ENCODE assay signal across 8 mouse cellular contexts in the genomic region with DNA sequence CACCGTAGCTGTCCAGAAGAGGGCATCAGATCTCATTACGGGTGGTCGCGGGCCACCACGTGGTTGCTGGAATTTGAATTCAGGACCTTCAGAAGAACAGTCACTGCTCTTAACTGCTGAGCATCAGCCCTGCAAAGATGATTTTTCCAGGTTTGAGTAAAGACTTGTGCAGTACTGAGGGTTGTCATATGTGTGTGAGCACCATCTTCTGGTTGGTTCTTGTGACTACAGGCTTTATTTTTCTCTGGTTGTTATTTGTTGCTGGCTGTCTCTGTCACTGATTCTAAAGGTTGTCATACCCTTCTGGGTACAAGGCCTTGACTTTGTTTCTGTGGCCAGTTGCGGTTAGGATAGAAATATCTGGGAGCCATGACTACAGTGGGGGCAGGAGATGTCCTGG. TPM values are rescaled to one million over a fixed set of nuclear protein-coding genes. Genes with fewer than 3 reads are reported as not detected.
DNase-seq lines count a peak whose midpoint lies in the region; ATAC-seq lines count a peak whose summit lies in the region.

No protein-coding gene starts in this region.

- peak; percentile 83 for DNase-seq in midbrain, embryonic 11.5 days (ENCODE audit: low spot score, missing footprints)
- no peak for DNase-seq in midbrain, embryonic 10.5 days (ENCODE audit: low spot score)
- DNase-seq in forebrain, embryonic 14.5 days (ENCODE audit: low spot score) = peak; percentile 64
- no peak for DNase-seq in thymus, postnatal 36 days
- DNase-seq in ovary, postnatal 10 days (ENCODE audit: low spot score) = no peak

- H3K4me3 ChIP-seq in forebrain, embryonic 13.5 days = no peak overlapping the region
- no peak overlapping the region for H3K4me3 ChIP-seq in forebrain, embryonic 12.5 days (replicated peaks)
- H3K4me3 ChIP-seq in midbrain, embryonic 11.5 days (ENCODE audit: low read depth, low read length) = no peak overlapping the region
- no peak overlapping the region for H3K4me3 ChIP-seq in midbrain, embryonic 10.5 days
- H3K4me3 ChIP-seq in forebrain, embryonic 14.5 days (ENCODE audit: low read depth, low read length) = no peak overlapping the region
- no peak overlapping the region for H3K4me3 ChIP-seq in neural tube, embryonic 15.5 days (replicated peaks)

- H3K9ac ChIP-seq in forebrain, embryonic 13.5 days = no peak overlapping the region
- no peak overlapping the region for H3K9ac ChIP-seq in forebrain, embryonic 12.5 days
- H3K9ac ChIP-seq in midbrain, embryonic 11.5 days (ENCODE audit: low read length) = no peak overlapping the region
- H3K9ac ChIP-seq in forebrain, embryonic 14.5 days (ENCODE audit: low read length) = no peak overlapping the region
- no peak overlapping the region for H3K9ac ChIP-seq in neural tube, embryonic 15.5 days (replicated peaks)

- no peaks in the 10 kb centered on the region for H3K27me3 ChIP-seq in forebrain, embryonic 13.5 days
- H3K27me3 ChIP-seq in forebrain, embryonic 12.5 days = no peaks in the 10 kb centered on the region
- no peaks in the 10 kb centered on the region for H3K27me3 ChIP-seq in midbrain, embryonic 11.5 days (ENCODE audit: control insufficient read depth, insufficient read depth, low read length)
- H3K27me3 ChIP-seq in midbrain, embryonic 10.5 days (ENCODE audit: low read depth, poor library complexity, severe bottlenecking) = no peaks in the 10 kb centered on the region
- H3K27me3 ChIP-seq in forebrain, embryonic 14.5 days (replicated peaks; ENCODE audit: control insufficient read depth, insufficient read depth, low read length) = no peaks in the 10 kb centered on the region
- no peaks in the 10 kb centered on the region for H3K27me3 ChIP-seq in neural tube, embryonic 15.5 days (replicated peaks)

- WGBS in forebrain, embryonic 13.5 days = 47% methylated on average over 6 of the region's 6 CpGs
- WGBS in forebrain, embryonic 12.5 days = 57% methylated on average over 6 of the region's 6 CpGs
- 55% methylated on average over 6 of the region's 6 CpGs for WGBS in midbrain, embryonic 11.5 days
- 51% methylated on average over 6 of the region's 6 CpGs for WGBS in midbrain, embryonic 10.5 days
- WGBS in forebrain, embryonic 14.5 days = 43% methylated on average over 6 of the region's 6 CpGs
- 52% methylated on average over 6 of the region's 6 CpGs for WGBS in neural tube, embryonic 15.5 days

- no peak overlapping the region for H3K27ac ChIP-seq in forebrain, embryonic 13.5 days
- H3K27ac ChIP-seq in forebrain, embryonic 12.5 days = no peak overlapping the region
- H3K27ac ChIP-seq in midbrain, embryonic 11.5 days (ENCODE audit: low read depth, low read length) = no peak overlapping the region
- no peak overlapping the region for H3K27ac ChIP-seq in midbrain, embryonic 10.5 days (replicated peaks)
- no peak overlapping the region for H3K27ac ChIP-seq in forebrain, embryonic 14.5 days (ENCODE audit: low read depth, low read length)
- H3K27ac ChIP-seq in neural tube, embryonic 15.5 days (replicated peaks) = no peak overlapping the region

- H3K4me1 ChIP-seq in forebrain, embryonic 13.5 days = no peaks in the 10 kb centered on the region
- no peaks in the 10 kb centered on the region for H3K4me1 ChIP-seq in forebrain, embryonic 12.5 days
- H3K4me1 ChIP-seq in midbrain, embryonic 11.5 days (ENCODE audit: control insufficient read depth, insufficient read depth, low read length) = no peaks in the 10 kb centered on the region
- no peaks in the 10 kb centered on the region for H3K4me1 ChIP-seq in midbrain, embryonic 10.5 days
- H3K4me1 ChIP-seq in forebrain, embryonic 14.5 days (ENCODE audit: control insufficient read depth, insufficient read depth, low read length) = no peaks in the 10 kb centered on the region
- no peaks in the 10 kb centered on the region for H3K4me1 ChIP-seq in neural tube, embryonic 15.5 days

- no peaks in the 10 kb centered on the region for H3K9me3 ChIP-seq in forebrain, embryonic 13.5 days (replicated peaks)
- H3K9me3 ChIP-seq in forebrain, embryonic 12.5 days = no peaks in the 10 kb centered on the region
- no peaks in the 10 kb centered on the region for H3K9me3 ChIP-seq in midbrain, embryonic 11.5 days (ENCODE audit: control insufficient read depth, low read length)
- H3K9me3 ChIP-seq in midbrain, embryonic 10.5 days (replicated peaks) = no peaks in the 10 kb centered on the region
- H3K9me3 ChIP-seq in forebrain, embryonic 14.5 days (replicated peaks; ENCODE audit: control insufficient read depth, low read length) = no peaks in the 10 kb centered on the region
- H3K9me3 ChIP-seq in neural tube, embryonic 15.5 days (replicated peaks) = no peaks in the 10 kb centered on the region

- no peaks in the 10 kb centered on the region for H3K36me3 ChIP-seq in forebrain, embryonic 13.5 days (ENCODE audit: poor library complexity, severe bottlenecking)
- no peaks in the 10 kb centered on the region for H3K36me3 ChIP-seq in forebrain, embryonic 12.5 days (replicated peaks)
- no peaks in the 10 kb centered on the region for H3K36me3 ChIP-seq in midbrain, embryonic 11.5 days (ENCODE audit: control insufficient read depth, insufficient read depth, low read length)
- no peaks in the 10 kb centered on the region for H3K36me3 ChIP-seq in midbrain, embryonic 10.5 days
- no peaks in the 10 kb centered on the region for H3K36me3 ChIP-seq in forebrain, embryonic 14.5 days (ENCODE audit: control insufficient read depth, insufficient read depth, low read length)
- no peaks in the 10 kb centered on the region for H3K36me3 ChIP-seq in neural tube, embryonic 15.5 days

- H3K4me2 ChIP-seq in forebrain, embryonic 13.5 days = no peak overlapping the region
- no peak overlapping the region for H3K4me2 ChIP-seq in forebrain, embryonic 12.5 days
- H3K4me2 ChIP-seq in midbrain, embryonic 11.5 days = no peak overlapping the region
- H3K4me2 ChIP-seq in forebrain, embryonic 14.5 days (ENCODE audit: low read length) = no peak overlapping the region
- H3K4me2 ChIP-seq in neural tube, embryonic 15.5 days = no peak overlapping the region

- peak; percentile 77 for ATAC-seq in forebrain, embryonic 13.5 days
- ATAC-seq in forebrain, embryonic 12.5 days (ENCODE audit: low FRiP score) = no peak
- ATAC-seq in midbrain, embryonic 11.5 days (ENCODE audit: low FRiP score) = peak; percentile 73
- ATAC-seq in forebrain, embryonic 14.5 days = peak; percentile 67; the same call in 1 of the 2 replicates
- ATAC-seq in neural tube, embryonic 15.5 days (ENCODE audit: low FRiP score) = peak; percentile 65; the same call in 1 of the 2 replicates

RNA-seq across cellular contexts. Expression of gene Gm4778, which starts 3.2 kb away (rescaled TPM):
- not detected in 2 replicates for polyA plus RNA-seq in forebrain, embryonic 13.5 days (2015; fragmentation: Nextera tagmentation; extraction: Ambion mirVana)
- not detected in 2 replicates for polyA plus RNA-seq in forebrain, embryonic 12.5 days (2016; fragmentation: Nextera tagmentation; extraction: Ambion mirVana)
- polyA plus RNA-seq in midbrain, embryonic 11.5 days (2014; fragmentation: Nextera tagmentation; extraction: Ambion mirVana) = not detected in 2 replicates
- polyA plus RNA-seq in midbrain, embryonic 10.5 days (2016; fragmentation: Nextera tagmentation; extraction: Ambion mirVana) = not detected in 2 replicates
- polyA plus RNA-seq in forebrain, embryonic 14.5 days (2014; fragmentation: Nextera tagmentation; extraction: Ambion mirVana) = not detected in 2 replicates
- polyA plus RNA-seq in neural tube, embryonic 15.5 days (2015; fragmentation: Nextera tagmentation; extraction: Ambion mirVana) = not detected in 2 replicates

RNA-seq across cellular contexts. Expression of gene Them4, which starts 49.3 kb away (rescaled TPM):
- polyA plus RNA-seq in forebrain, embryonic 13.5 days (2015; fragmentation: Nextera tagmentation; extraction: Ambion mirVana) = 19.8 and 22.5 TPM in 2 replicates
- 11.9 and 12.5 TPM in 2 replicates for polyA plus RNA-seq in forebrain, embryonic 12.5 days (2016; fragmentation: Nextera tagmentation; extraction: Ambion mirVana)
- polyA plus RNA-seq in midbrain, embryonic 11.5 days (2014; fragmentation: Nextera tagmentation; extraction: Ambion mirVana) = 12.8 and 14.5 TPM in 2 replicates
- 9.4 and 10.4 TPM in 2 replicates for polyA plus RNA-seq in midbrain, embryonic 10.5 days (2016; fragmentation: Nextera tagmentation; extraction: Ambion mirVana)
- 38.6 and 38.8 TPM in 2 replicates for polyA plus RNA-seq in forebrain, embryonic 14.5 days (2014; fragmentation: Nextera tagmentation; extraction: Ambion mirVana)
- 54.9 and 63.1 TPM in 2 replicates for polyA plus RNA-seq in neural tube, embryonic 15.5 days (2015; fragmentation: Nextera tagmentation; extraction: Ambion mirVana)

Comparison
In these comparisons a context has a peak if more than half of its experiments do, and no peak if none do; other contexts are left out.
1. DNase-seq: peak in midbrain, embryonic 11.5 days (single experiment) and forebrain, embryonic 14.5 days (single experiment); none in midbrain, embryonic 10.5 days (single experiment), thymus, postnatal 36 days (0 of 2) and ovary, postnatal 10 days (single experiment).